Mouse (Mus musculus): Measurements from ENCODE around the gene Nufip2. TPM values are rescaled to one million over a fixed set of nuclear protein-coding genes. Genes with fewer than 3 reads are reported as not detected.
A peak's percentile ranks its signal among the peaks of the same experiment; 100 is the strongest.

Nufip2 gene
- polyA plus RNA-seq, 1 experiment from 2014 or later = 3.5 TPM

GRCm38 (mm10) chr11:77770346-77770745 is 84.4 kb downstream of the Nufip2 start:
- Histone ChIP-seq H3K4me3 (ENCODE audit: low read depth, low read length) (no peak overlapping the region), H3K9ac (ENCODE audit: low read length) (no peak overlapping the region), H3K4me1 (ENCODE audit: control insufficient read depth, insufficient read depth, low read length) (peaks cover 15% of the 10 kb centered on the region), H3K27me3 (replicated peaks; ENCODE audit: control insufficient read depth, insufficient read depth, low read length) (no peaks in the 10 kb centered on the region), H3K36me3 (ENCODE audit: control insufficient read depth, insufficient read depth, low read length) (no peaks in the 10 kb centered on the region; the same call in 1 of the 2 replicates), H3K9me3 (replicated peaks; ENCODE audit: control insufficient read depth, low read length) (no peaks in the 10 kb centered on the region), H3K4me2 (ENCODE audit: low read length) (no peak overlapping the region), H3K27ac (ENCODE audit: low read depth, low read length) (no peak overlapping the region)
- 89% methylated on average over 8 of the region's 8 CpGs for WGBS
- DNase-seq (ENCODE audit: low spot score) (no peak), ATAC-seq (no peak)

GRCm38 (mm10) chr11:77771879-77772713 is 86.1 kb downstream of the Nufip2 start:
- no peak for ATAC-seq
- no peaks in the 10 kb centered on the region; the same call in 1 of the 2 replicates for H3K36me3 ChIP-seq (ENCODE audit: control insufficient read depth, insufficient read depth, low read length)

GRCm38 (mm10) chr11:77775701-77776400 is 89.9 kb downstream of the Nufip2 start:
- ATAC-seq = peak; percentile 60; the same call in 1 of the 2 replicates
- peak; percentile 74 for DNase-seq (ENCODE audit: low spot score)

More at GRCm38 (mm10) chr11:77771879-77772713, 86.1 kb downstream of the Nufip2 start:
- Histone ChIP-seq H3K27me3 (replicated peaks; ENCODE audit: control insufficient read depth, insufficient read depth, low read length) (no peaks in the 10 kb centered on the region), H3K4me3 (ENCODE audit: low read depth, low read length) (no peak overlapping the region), H3K27ac (ENCODE audit: low read depth, low read length) (no peak overlapping the region), H3K9me3 (replicated peaks; ENCODE audit: control insufficient read depth, low read length) (no peaks in the 10 kb centered on the region), H3K9ac (ENCODE audit: low read length) (no peak overlapping the region), H3K4me2 (ENCODE audit: low read length) (no peak overlapping the region), H3K4me1 (ENCODE audit: control insufficient read depth, insufficient read depth, low read length) (no peaks in the 10 kb centered on the region; the same call in 1 of the 2 replicates)
- DNase-seq (ENCODE audit: low spot score) = no peak
- 76% methylated on average over 8 of the region's 8 CpGs for WGBS

GRCm38 (mm10) chr11:77777436-77777835 is 91.5 kb downstream of the Nufip2 start:
- Histone ChIP-seq H3K9me3 (replicated peaks; ENCODE audit: control insufficient read depth, low read length) (no peaks in the 10 kb centered on the region), H3K27ac (ENCODE audit: low read depth, low read length) (no peak overlapping the region), H3K4me3 (ENCODE audit: low read depth, low read length) (no peak overlapping the region), H3K4me1 (ENCODE audit: control insufficient read depth, insufficient read depth, low read length) (no peaks in the 10 kb centered on the region; the same call in 1 of the 2 replicates), H3K27me3 (replicated peaks; ENCODE audit: control insufficient read depth, insufficient read depth, low read length) (no peaks in the 10 kb centered on the region), H3K9ac (ENCODE audit: low read length) (no peak overlapping the region), H3K4me2 (ENCODE audit: low read length) (no peak overlapping the region), H3K36me3 (ENCODE audit: control insufficient read depth, insufficient read depth, low read length) (peaks cover 28% of the 10 kb centered on the region)
- no peak for DNase-seq (ENCODE audit: low spot score)
- no peak for ATAC-seq
- WGBS = 95% methylated on average over 17 of the region's 17 CpGs

More at GRCm38 (mm10) chr11:77775701-77776400, 89.9 kb downstream of the Nufip2 start:
- Histone ChIP-seq H3K9me3 (replicated peaks; ENCODE audit: control insufficient read depth, low read length) (no peaks in the 10 kb centered on the region), H3K27ac (ENCODE audit: low read depth, low read length) (peak overlapping the region; percentile 27; the same call in 1 of the 2 replicates), H3K27me3 (replicated peaks; ENCODE audit: control insufficient read depth, insufficient read depth, low read length) (no peaks in the 10 kb centered on the region), H3K36me3 (ENCODE audit: control insufficient read depth, insufficient read depth, low read length) (peaks cover 28% of the 10 kb centered on the region), H3K4me3 (ENCODE audit: low read depth, low read length) (no peak overlapping the region), H3K9ac (ENCODE audit: low read length) (no peak overlapping the region), H3K4me1 (ENCODE audit: control insufficient read depth, insufficient read depth, low read length) (no peaks in the 10 kb centered on the region; the same call in 1 of the 2 replicates), H3K4me2 (ENCODE audit: low read length) (no peak overlapping the region)
- 34% methylated on average over 9 of the region's 9 CpGs for WGBS

GRCm38 (mm10) chr11:77777937-77778336 is 92.0 kb downstream of the Nufip2 start:
- H3K4me3 ChIP-seq (ENCODE audit: low read depth, low read length) = no peak overlapping the region
- no peak for DNase-seq (ENCODE audit: low spot score)
- peaks cover 28% of the 10 kb centered on the region for H3K36me3 ChIP-seq (ENCODE audit: control insufficient read depth, insufficient read depth, low read length)
- ATAC-seq = no peak
- no peak overlapping the region for H3K4me2 ChIP-seq (ENCODE audit: low read length)
- H3K4me1 ChIP-seq (ENCODE audit: control insufficient read depth, insufficient read depth, low read length) = no peaks in the 10 kb centered on the region; the same call in 1 of the 2 replicates
- H3K27me3 ChIP-seq (replicated peaks; ENCODE audit: control insufficient read depth, insufficient read depth, low read length) = no peaks in the 10 kb centered on the region
- WGBS = 94% methylated on average over 17 of the region's 17 CpGs
- H3K9ac ChIP-seq (ENCODE audit: low read length) = no peak overlapping the region
- H3K9me3 ChIP-seq (replicated peaks; ENCODE audit: control insufficient read depth, low read length) = no peaks in the 10 kb centered on the region
- no peak overlapping the region for H3K27ac ChIP-seq (ENCODE audit: low read depth, low read length)

- H3K36me3 ChIP-seq (ENCODE audit: control insufficient read depth, insufficient read depth, low read length) = peaks cover 28% of the 10 kb centered on the region
- no peak overlapping the region for H3K4me2 ChIP-seq (ENCODE audit: low read length)
- H3K9ac ChIP-seq (ENCODE audit: low read length) = no peak overlapping the region
- H3K27ac ChIP-seq (ENCODE audit: low read depth, low read length) = no peak overlapping the region
- H3K4me1 ChIP-seq (ENCODE audit: control insufficient read depth, insufficient read depth, low read length) = peaks cover 8% of the 10 kb centered on the region
- ATAC-seq (no peak), DNase-seq (ENCODE audit: low spot score) (no peak)
- H3K4me3 ChIP-seq (ENCODE audit: low read depth, low read length) = no peak overlapping the region
- WGBS = 82% methylated on average over 1 of the region's 1 CpGs
- no peaks in the 10 kb centered on the region for H3K9me3 ChIP-seq (replicated peaks; ENCODE audit: control insufficient read depth, low read length)
- no peaks in the 10 kb centered on the region for H3K27me3 ChIP-seq (replicated peaks; ENCODE audit: control insufficient read depth, insufficient read depth, low read length)
Measured at GRCm38 (mm10) chr11:77779240-77779639, 93.3 kb downstream of the Nufip2 start.

GRCm38 (mm10) chr11:77781088-77781487 is 95.1 kb downstream of the Nufip2 start:
- no peaks in the 10 kb centered on the region for H3K27me3 ChIP-seq (replicated peaks; ENCODE audit: control insufficient read depth, insufficient read depth, low read length)
- H3K4me3 ChIP-seq (ENCODE audit: low read depth, low read length) = no peak overlapping the region
- DNase-seq (ENCODE audit: low spot score) (no peak), ATAC-seq (no peak)
- no peak overlapping the region for H3K9ac ChIP-seq (ENCODE audit: low read length)
- 90% methylated on average over 7 of the region's 7 CpGs for WGBS
- H3K4me1 ChIP-seq (ENCODE audit: control insufficient read depth, insufficient read depth, low read length) = peaks cover 21% of the 10 kb centered on the region
- H3K36me3 ChIP-seq (ENCODE audit: control insufficient read depth, insufficient read depth, low read length) = peaks cover 28% of the 10 kb centered on the region
- H3K27ac ChIP-seq (ENCODE audit: low read depth, low read length) = no peak overlapping the region
- no peaks in the 10 kb centered on the region for H3K9me3 ChIP-seq (replicated peaks; ENCODE audit: control insufficient read depth, low read length)
- no peak overlapping the region for H3K4me2 ChIP-seq (ENCODE audit: low read length)

- Histone ChIP-seq H3K9ac (ENCODE audit: low read length) (no peak overlapping the region), H3K9me3 (replicated peaks; ENCODE audit: control insufficient read depth, low read length) (no peaks in the 10 kb centered on the region), H3K4me3 (ENCODE audit: low read depth, low read length) (no peak overlapping the region), H3K27me3 (replicated peaks; ENCODE audit: control insufficient read depth, insufficient read depth, low read length) (no peaks in the 10 kb centered on the region), H3K36me3 (ENCODE audit: control insufficient read depth, insufficient read depth, low read length) (peaks cover 26% of the 10 kb centered on the region), H3K4me2 (ENCODE audit: low read length) (no peak overlapping the region), H3K27ac (ENCODE audit: low read depth, low read length) (no peak overlapping the region), H3K4me1 (ENCODE audit: control insufficient read depth, insufficient read depth, low read length) (peaks cover 27% of the 10 kb centered on the region)
- no peak for ATAC-seq
- DNase-seq (ENCODE audit: low spot score) = no peak
- WGBS = 91% methylated on average over 7 of the region's 7 CpGs
Measured at GRCm38 (mm10) chr11:77782104-77782815, 96.3 kb downstream of the Nufip2 start.

Measured in forebrain, embryonic 14.5 days (tissue).